Mouse (Mus musculus) liver, postnatal 0 days (tissue): ENCODE measurements around the gene Aldh1l2.

Experiments
- CTCF ChIP-seq: sonication (generic); IDR thresholded peaks from 2 replicates; pipeline ENCODE4 v1.5.1; 2016; ENCODE audit warnings: antibody characterized with exemption, low read depth
- EP300 ChIP-seq: IDR thresholded peaks from 2 replicates; pipeline ENCODE4 v1.6.1; 2016; ENCODE audit warnings: antibody characterized with exemption, low read depth, mild to moderate bottlenecking

DNA sequence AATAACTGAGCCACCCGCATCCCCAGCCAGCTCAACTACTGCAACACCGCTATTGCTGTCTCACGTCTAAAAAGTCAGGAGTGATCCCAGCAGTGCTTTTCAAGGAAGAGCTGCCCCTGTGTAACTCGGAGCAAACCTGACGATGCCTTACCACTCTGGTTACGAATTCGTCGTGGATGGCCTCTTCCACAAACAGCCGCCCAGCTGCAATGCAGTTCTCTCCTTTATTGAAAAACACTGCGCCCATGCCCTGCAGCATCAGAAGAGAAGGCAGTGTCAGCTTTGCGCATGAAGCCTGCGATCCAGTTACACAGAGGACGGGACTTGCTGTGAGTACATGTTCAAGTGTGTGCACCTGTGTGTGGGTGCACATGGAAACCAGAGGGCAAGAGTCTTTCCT lies 36.6 kb downstream of the Aldh1l2 start:
- TF ChIP-seq EP300, result no peak
- no peak for TF ChIP-seq CTCF
